Mouse (Mus musculus) ES-Bruce4 (cell line): ENCODE results near the gene Usp7. TPM values are rescaled to one million over a fixed set of nuclear protein-coding genes. Genes with fewer than 3 reads are reported as not detected.

Experiments
- H3K27ac ChIP-seq: 2 replicates; pipeline ENCODE4 v1.5.1; 2012; ENCODE audit warnings: low read length, inconsistent platforms; ENCODE audit not compliant: insufficient read depth
- H3K27me3 ChIP-seq: 2 replicates; pipeline ENCODE4 v1.6.1; 2012; ENCODE audit warnings: mild to moderate bottlenecking, low read length, inconsistent platforms; ENCODE audit not compliant: control insufficient read depth, poor library complexity, insufficient read depth, severe bottlenecking
- H3K36me3 ChIP-seq: 2 replicates; pipeline ENCODE4 v1.6.1; 2012; ENCODE audit warnings: inconsistent platforms, mild to moderate bottlenecking, low read length, moderate library complexity; ENCODE audit not compliant: control insufficient read depth, poor library complexity, insufficient read depth, severe bottlenecking
- H3K4me1 ChIP-seq: one replicate; pipeline ENCODE4 v1.8.1; 2011; ENCODE audit warnings: low read length; ENCODE audit not compliant: control insufficient read depth, insufficient read depth
- H3K4me3 ChIP-seq: 2 replicates; pipeline ENCODE4 v1.5.1; 2011; ENCODE audit warnings: low read depth, mild to moderate bottlenecking, low read length
- H3K9ac ChIP-seq: 2 replicates; pipeline ENCODE4 v1.6.1; 2012; ENCODE audit warnings: low read depth, mild to moderate bottlenecking, inconsistent platforms; ENCODE audit not compliant: poor library complexity, severe bottlenecking
- H3K9me3 ChIP-seq: replicated peaks from 2 replicates; pipeline ENCODE4 v1.6.1; 2012; ENCODE audit warnings: mild to moderate bottlenecking, low read length, inconsistent platforms; ENCODE audit not compliant: control insufficient read depth, poor library complexity, insufficient read depth, severe bottlenecking
- CTCF ChIP-seq: IDR thresholded peaks from one replicate; pipeline ENCODE4 v1.8.1; 2011; ENCODE audit warnings: low read depth, low read length
- EP300 ChIP-seq: IDR thresholded peaks from 2 replicates; pipeline ENCODE4 v1.6.1; 2011; ENCODE audit warnings: low read depth, low read length; ENCODE audit not compliant: insufficient read depth
- POLR2A ChIP-seq: IDR thresholded peaks from one replicate; pipeline ENCODE4 v1.8.1; 2011; ENCODE audit warnings: low read length; ENCODE audit not compliant: insufficient read depth
- polyA plus RNA-seq: library from polyadenylated mRNA; stranded (reverse); fragments of >200 nt; gene quantifications from 2 replicates; pipeline ENCODE4 v1.2.4, GENCODE M21; 2011; ENCODE audit warnings: low read depth; ENCODE audit not compliant: missing spikeins, insufficient read depth, insufficient read length

The Usp7 gene
- polyA plus RNA-seq, 1 experiment: 339 TPM

DNA sequence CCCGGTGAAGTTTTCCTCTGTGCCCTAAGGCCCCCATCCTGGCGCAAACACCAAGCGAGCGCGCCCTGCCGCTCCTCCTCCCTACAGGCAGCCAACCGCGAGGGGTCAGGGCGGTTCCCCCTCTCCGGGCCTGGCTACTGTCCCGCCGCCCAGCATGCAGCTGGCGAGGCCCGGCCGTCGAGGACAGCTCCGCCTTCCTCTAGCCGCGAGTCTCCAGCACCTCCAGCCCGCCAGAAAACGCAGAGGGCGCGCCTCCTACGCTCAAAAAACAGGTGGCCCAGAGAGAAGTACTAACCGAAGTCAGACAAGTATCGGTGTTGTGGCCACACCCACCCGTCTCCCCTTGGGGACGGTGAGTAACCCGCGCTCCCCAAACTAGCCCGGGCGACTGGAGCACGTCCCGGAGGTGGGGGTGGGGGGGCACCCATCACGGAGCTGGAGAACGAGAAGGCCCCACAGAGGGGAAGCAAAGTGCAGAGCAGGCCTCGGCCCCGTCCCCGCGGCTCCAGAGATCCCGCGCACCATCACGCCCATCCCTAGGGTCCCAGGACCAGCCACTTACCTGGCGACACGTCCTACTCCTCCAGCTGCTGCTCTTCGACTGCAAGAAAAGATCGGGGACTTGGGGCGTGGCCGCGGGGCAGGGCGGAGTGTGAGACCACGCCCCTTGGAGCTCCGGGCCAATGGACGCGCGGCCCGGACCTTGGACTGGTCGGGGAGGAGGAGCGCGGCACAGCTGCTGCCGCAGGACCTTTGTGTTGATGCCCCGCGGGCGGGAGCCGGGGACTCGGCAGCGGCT lies 120.4 kb downstream of the Usp7 start, which contains the start of gene Carhsp1:
Carhsp1 (minus strand) TSS at position 605 of the 799 bp plus-strand sequence.
- Histone ChIP-seq H3K27ac (peak within 1 kb of the TSS; percentile 32), H3K4me1 (peaks cover 14% of the 10 kb centered on the region), H3K9ac (peak within 1 kb of the TSS; percentile 58), H3K4me3 (peak within 1 kb of the TSS; percentile 72), H3K36me3 (no peaks in the 10 kb centered on the region), H3K27me3 (no peaks in the 10 kb centered on the region), H3K9me3 (no peaks in the 10 kb centered on the region)
- 0 out of 2 replicates have a peak, but pooled peaks have one; percentile 3 for TF ChIP-seq EP300
- TF ChIP-seq CTCF: no peak
- TF ChIP-seq POLR2A: peak; percentile 89

GRCm38 (mm10) chr16:8670041-8671035 lies 121.8 kb downstream of the Usp7 start:
- Histone ChIP-seq H3K36me3 (no peaks in the 10 kb centered on the region), H3K27ac (no peak overlapping the region), H3K27me3 (no peaks in the 10 kb centered on the region), H3K4me3 (peak overlapping the region; percentile 1; the same call in 1 of the 2 replicates), H3K4me1 (peaks cover 15% of the 10 kb centered on the region), H3K9ac (0 out of 2 replicates have a peak overlapping the region, but pooled peaks have one; percentile 58), H3K9me3 (no peaks in the 10 kb centered on the region)
- no peak for TF ChIP-seq POLR2A

DNA sequence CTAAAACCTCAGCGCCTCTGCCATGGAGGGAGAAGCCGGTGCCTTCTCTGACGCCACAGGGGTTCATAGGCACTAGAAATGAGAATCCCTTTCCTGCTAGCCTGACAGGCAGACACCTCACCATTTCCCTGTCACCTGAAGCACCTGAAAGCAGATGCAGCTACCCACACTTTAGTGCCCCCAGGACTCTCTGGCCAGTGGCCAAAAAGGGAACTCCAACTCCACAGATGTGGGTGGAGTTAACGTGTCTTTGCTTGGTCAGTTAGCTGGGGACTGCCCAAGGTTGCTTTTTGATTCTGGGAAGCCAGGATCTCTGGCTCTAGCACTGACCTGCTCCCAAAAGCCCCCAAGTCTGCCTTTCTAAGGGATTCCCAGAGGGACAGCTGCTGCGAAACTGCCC lies 122.7 kb downstream of the Usp7 start:
- H3K4me1 ChIP-seq: peaks cover 16% of the 10 kb centered on the region
- H3K9me3 ChIP-seq: no peaks in the 10 kb centered on the region
- H3K4me3 ChIP-seq: no peak overlapping the region

DNA sequence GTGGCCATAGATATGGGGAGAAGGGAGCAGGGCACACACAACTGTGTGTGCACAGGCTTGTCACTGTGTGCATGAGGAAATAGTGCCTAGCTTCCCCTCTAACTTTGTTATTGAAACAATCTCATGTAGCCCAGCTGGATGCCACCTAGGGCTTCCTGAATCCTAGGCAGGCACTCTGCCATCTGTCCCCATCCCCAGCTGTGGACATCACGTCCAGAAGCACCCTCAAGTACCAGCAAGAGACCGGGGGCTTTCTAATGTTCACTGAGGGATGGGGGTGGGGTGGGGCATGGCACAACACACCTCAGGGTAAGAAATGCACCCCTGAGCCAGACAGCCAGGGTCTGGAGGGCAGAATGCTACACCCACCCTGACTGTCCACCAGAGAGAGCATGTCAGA lies 123.7 kb downstream of the Usp7 start:
- Histone ChIP-seq H3K36me3 (no peaks in the 10 kb centered on the region), H3K27ac (no peak overlapping the region), H3K4me1 (peaks cover 16% of the 10 kb centered on the region), H3K9ac (no peak overlapping the region), H3K27me3 (no peaks in the 10 kb centered on the region), H3K4me3 (no peak overlapping the region), H3K9me3 (no peaks in the 10 kb centered on the region)
- no peak for TF ChIP-seq POLR2A
- TF ChIP-seq CTCF: no peak
- TF ChIP-seq EP300: no peak

More for the DNA sequence above, 122.7 kb downstream of the Usp7 start:
- no peak overlapping the region for H3K27ac ChIP-seq
- TF ChIP-seq CTCF (no peak), POLR2A (no peak), EP300 (no peak)
- no peaks in the 10 kb centered on the region for H3K36me3 ChIP-seq
- no peak overlapping the region for H3K9ac ChIP-seq
- H3K27me3 ChIP-seq: no peaks in the 10 kb centered on the region

- Histone ChIP-seq H3K4me3 (no peak overlapping the region), H3K36me3 (no peaks in the 10 kb centered on the region), H3K9ac (no peak overlapping the region), H3K4me1 (peaks cover 16% of the 10 kb centered on the region), H3K27ac (no peak overlapping the region), H3K27me3 (no peaks in the 10 kb centered on the region), H3K9me3 (no peaks in the 10 kb centered on the region)
- TF ChIP-seq POLR2A (no peak), CTCF (no peak), EP300 (no peak)
Measured at GRCm38 (mm10) chr16:8667814-8668213, 124.3 kb downstream of the Usp7 start.
